Mouse (Mus musculus) heart, adult 2 months (tissue): ENCODE measurements at regions not wholly inside any gene's neighbourhood (a gene's known extent, or its start where the extent isn't known, plus 50 kb on each side); places are given as distances from the start of the nearest gene placed in this dataset.

ENCODE experiments used
- DNase-seq, 2 experiments: peaks; one replicate each; pipeline ENCODE4 v3.0.0; 2021
- H3K27ac ChIP-seq: fragments of 200-600 bp; 2 replicates; pipeline ENCODE4 v1.8.1; 2022
- H3K27me3 ChIP-seq: fragments of 200-500 bp; 2 replicates; pipeline ENCODE4 v1.6.1; 2012; ENCODE audit warnings: mild to moderate bottlenecking, low read length, inconsistent platforms, mixed read lengths; ENCODE audit not compliant: control insufficient read depth, insufficient read depth
- H3K36me3 ChIP-seq: fragments of 200-500 bp; 2 replicates; pipeline ENCODE4 v1.6.1; 2012; ENCODE audit warnings: low read length, inconsistent platforms; ENCODE audit not compliant: control insufficient read depth, insufficient read depth
- H3K4me1 ChIP-seq: fragments of 200-500 bp; 2 replicates; pipeline ENCODE4 v1.6.1; 2011; ENCODE audit warnings: low read length; ENCODE audit not compliant: control insufficient read depth, insufficient read depth
- H3K4me3 ChIP-seq: fragments of 200-600 bp; 2 replicates; pipeline ENCODE4 v1.8.1; 2022
- H3K79me2 ChIP-seq: fragments of 200-500 bp; replicated peaks from 2 replicates; pipeline ENCODE4 v1.6.1; 2012; ENCODE audit warnings: mild to moderate bottlenecking, inconsistent platforms, low read length, moderate library complexity, mixed read lengths; ENCODE audit not compliant: control insufficient read depth, insufficient read depth
- H3K9ac ChIP-seq: fragments of 200-500 bp; 2 replicates; pipeline ENCODE4 v1.6.1; 2012; ENCODE audit warnings: low read depth, mild to moderate bottlenecking, control low read depth, inconsistent platforms, low read length, mixed read lengths
- CTCF ChIP-seq: fragments of 200-600 bp; IDR thresholded peaks from 2 replicates; pipeline ENCODE4 v1.8.1; 2022; ENCODE audit warnings: antibody characterized with exemption, mild to moderate bottlenecking, moderate library complexity
- EP300 ChIP-seq: fragments of 200-500 bp; IDR thresholded peaks from 2 replicates; pipeline ENCODE4 v1.6.1; 2011; ENCODE audit warnings: low read depth, low read length, control low read depth; ENCODE audit not compliant: insufficient read depth
- POLR2A ChIP-seq: fragments of 200-500 bp; IDR thresholded peaks from 2 replicates; pipeline ENCODE4 v1.6.1; 2011; ENCODE audit warnings: mild to moderate bottlenecking, low read depth, low read length, control low read depth; ENCODE audit not compliant: insufficient read depth
- WGBS: fragments of 180-500 bp; shearing (Covaris S2); methylation state at CpG from one replicate; pipeline ENCODE4 v1.1.7; 2018; 5-methylcytosine and 5-hydroxymethylcytosine counted together
- intact Hi-C: fragments of 180-260 bp; cut with DNase I; formaldehyde crosslinking; loops from one replicate; pipeline ENCODE4 v1.15.1; 2025

- no peak overlapping the region for H3K4me3 ChIP-seq
- H3K9ac ChIP-seq = no peak overlapping the region
- no peaks in the 10 kb centered on the region for H3K36me3 ChIP-seq
- WGBS = 48% methylated on average over 1 of the region's 1 CpGs
- no peak for DNase-seq
- H3K79me2 ChIP-seq = no peaks in the 10 kb centered on the region
- TF ChIP-seq POLR2A (no peak), CTCF (no peak), EP300 (no peak)
- no peaks in the 10 kb centered on the region for H3K27me3 ChIP-seq
- H3K4me1 ChIP-seq = no peaks in the 10 kb centered on the region
- intact Hi-C loops = loop anchor here (5.0 kb wide), 1 partner anchor 166 kb away; no protein-coding TSS in a partner anchor
- H3K27ac ChIP-seq = no peak overlapping the region
Observed at GRCm38 (mm10) chr7:51265896-51266295, 244.9 kb upstream of the Ano5 start.

- H3K4me1 ChIP-seq = no peaks in the 10 kb centered on the region
- H3K36me3 ChIP-seq = no peaks in the 10 kb centered on the region
- no peaks in the 10 kb centered on the region for H3K79me2 ChIP-seq
- intact Hi-C loops = loop anchor here (5.0 kb wide), 1 partner anchor 165 kb away; no protein-coding TSS in a partner anchor
- H3K27me3 ChIP-seq = no peaks in the 10 kb centered on the region
- H3K27ac ChIP-seq = no peak overlapping the region
- no peak overlapping the region for H3K9ac ChIP-seq
- DNase-seq = no peak
- WGBS = 59% methylated on average over 5 of the region's 5 CpGs
- TF ChIP-seq EP300 = no peak
- peak; percentile 24 for TF ChIP-seq CTCF
- TF ChIP-seq POLR2A = no peak
- H3K4me3 ChIP-seq = no peak overlapping the region
Observed at GRCm38 (mm10) chr7:51266879-51267278, 243.9 kb upstream of the Ano5 start.

GRCm38 (mm10) chr7:51268743-51269142 is 242.1 kb upstream of the Ano5 start:
- H3K9ac ChIP-seq = no peak overlapping the region
- no peak for DNase-seq
- H3K27ac ChIP-seq = no peak overlapping the region
- no peak for TF ChIP-seq POLR2A
- TF ChIP-seq EP300 = no peak
- TF ChIP-seq CTCF = no peak
- H3K79me2 ChIP-seq = no peaks in the 10 kb centered on the region
- no peak overlapping the region for H3K4me3 ChIP-seq
- intact Hi-C loops = loop anchor here (5.0 kb wide), 1 partner anchor 164 kb away; no protein-coding TSS in a partner anchor
- 63% methylated on average over 4 of the region's 4 CpGs for WGBS
- H3K36me3 ChIP-seq = no peaks in the 10 kb centered on the region
- H3K27me3 ChIP-seq = no peaks in the 10 kb centered on the region
- H3K4me1 ChIP-seq = no peaks in the 10 kb centered on the region

GRCm38 (mm10) chr7:51270531-51271090 is 240.2 kb upstream of the Ano5 start:
- no peaks in the 10 kb centered on the region for H3K27me3 ChIP-seq
- H3K36me3 ChIP-seq = no peaks in the 10 kb centered on the region
- no peak for TF ChIP-seq POLR2A
- peak; percentile 64 for TF ChIP-seq CTCF
- intact Hi-C loops = no loop called here
- no peaks in the 10 kb centered on the region for H3K4me1 ChIP-seq
- no peak overlapping the region for H3K27ac ChIP-seq
- WGBS = 46% methylated on average over 12 of the region's 12 CpGs
- no peak overlapping the region for H3K4me3 ChIP-seq
- H3K79me2 ChIP-seq = no peaks in the 10 kb centered on the region
- no peak overlapping the region for H3K9ac ChIP-seq
- DNase-seq = peak; percentile 23 to 29

GRCm38 (mm10) chr7:51281470-51281869 is 229.4 kb upstream of the Ano5 start:
- H3K27me3 ChIP-seq = no peaks in the 10 kb centered on the region
- H3K27ac ChIP-seq = no peak overlapping the region
- intact Hi-C loops = no loop called here
- H3K4me3 ChIP-seq = no peak overlapping the region
- DNase-seq = no peak
- no peaks in the 10 kb centered on the region for H3K36me3 ChIP-seq
- no peaks in the 10 kb centered on the region for H3K4me1 ChIP-seq
- H3K79me2 ChIP-seq = no peaks in the 10 kb centered on the region
- H3K9ac ChIP-seq = no peak overlapping the region
- no peak for TF ChIP-seq EP300
- no peak for TF ChIP-seq CTCF
- no peak for TF ChIP-seq POLR2A

- no peaks in the 10 kb centered on the region for H3K79me2 ChIP-seq
- no peak overlapping the region for H3K27ac ChIP-seq
- H3K36me3 ChIP-seq = no peaks in the 10 kb centered on the region
- TF ChIP-seq CTCF (no peak), EP300 (no peak), POLR2A (no peak)
- DNase-seq = peak; percentile 24 to 58
- no peaks in the 10 kb centered on the region for H3K27me3 ChIP-seq
- WGBS = 34% methylated on average over 3 of the region's 3 CpGs
- no peak overlapping the region for H3K9ac ChIP-seq
- intact Hi-C loops = no loop called here
- no peak overlapping the region for H3K4me3 ChIP-seq
- no peaks in the 10 kb centered on the region for H3K4me1 ChIP-seq
Observed at GRCm38 (mm10) chr7:51300238-51300637, 210.6 kb upstream of the Ano5 start.
